Mouse (Mus musculus): ENCODE measurements around the gene Prl3d1.
"Not testable (repeated sequence)": the region's sequence is repeated elsewhere in the genome, so short reads cannot be mapped to it uniquely, and the experiment has no call there.

Gene Prl3d1

DNA sequence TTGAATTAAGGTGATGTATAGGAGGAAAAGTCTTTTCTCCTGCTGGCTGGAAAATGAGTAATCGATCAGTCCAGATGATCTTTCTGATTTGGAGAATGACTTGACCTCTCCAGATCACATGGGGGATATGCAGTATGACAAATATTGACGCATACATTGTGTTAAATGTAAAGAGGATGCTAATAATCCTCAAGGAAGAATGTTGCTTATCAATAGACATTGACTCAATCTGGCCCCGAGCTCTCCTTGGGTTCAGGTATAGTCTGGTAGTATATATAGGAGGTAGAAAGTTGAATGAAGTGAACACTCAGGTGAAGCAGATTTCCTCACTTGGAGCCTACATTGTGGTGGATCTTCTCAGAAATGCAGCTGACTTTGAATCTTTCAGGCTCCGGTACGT, at the start of gene Prl3d1:
Gene Prl3d1, plus strand, starts transcription at position 301 of the 400 bp plus-strand sequence.
- CTCF ChIA-PET: not testable (repeated sequence)

DNA sequence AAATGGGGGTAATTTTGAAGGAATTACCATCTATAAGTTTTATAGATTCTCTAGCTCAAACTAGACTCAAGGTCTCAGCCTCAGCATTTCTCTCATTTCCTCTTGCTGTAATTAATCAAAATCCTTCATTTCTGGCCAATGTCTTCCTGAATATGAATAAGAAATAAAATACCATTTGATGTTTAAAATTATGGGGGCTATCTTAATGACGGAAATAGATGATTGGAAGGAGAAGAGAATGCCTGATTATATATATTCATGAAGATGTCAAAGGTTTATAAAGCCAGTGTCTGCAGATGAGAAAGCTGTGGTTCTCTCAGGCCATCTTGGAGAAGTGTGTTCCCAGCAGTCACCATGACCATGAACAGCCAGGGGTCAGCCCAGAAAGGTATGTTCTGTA, 36.7 kb upstream of the Prl3d1 start, which contains the start of gene Prl:
Gene Prl, plus strand, starts transcription at position 301 of the 400 bp plus-strand sequence.
- CTCF ChIA-PET: no interaction called here

DNA sequence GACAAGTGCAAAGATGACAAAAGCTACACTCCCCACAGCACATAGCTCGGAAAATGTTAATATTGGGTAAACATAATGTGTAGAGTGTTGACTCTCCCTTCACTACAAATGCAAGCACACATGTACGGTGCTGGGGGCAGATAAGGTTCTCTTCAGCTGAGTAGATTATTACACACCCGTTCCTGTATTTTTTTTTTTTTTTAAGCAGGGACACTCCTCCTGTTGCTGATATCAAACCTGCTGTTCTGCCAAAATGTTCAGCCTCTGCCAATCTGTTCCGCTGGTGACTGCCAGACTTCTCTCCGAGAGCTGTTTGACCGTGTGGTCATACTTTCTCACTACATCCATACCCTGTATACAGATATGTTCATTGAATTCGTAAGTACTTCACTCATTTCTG, 34.8 kb upstream of the Prl3d1 start:
- CTCF ChIA-PET: no interaction called here

DNA sequence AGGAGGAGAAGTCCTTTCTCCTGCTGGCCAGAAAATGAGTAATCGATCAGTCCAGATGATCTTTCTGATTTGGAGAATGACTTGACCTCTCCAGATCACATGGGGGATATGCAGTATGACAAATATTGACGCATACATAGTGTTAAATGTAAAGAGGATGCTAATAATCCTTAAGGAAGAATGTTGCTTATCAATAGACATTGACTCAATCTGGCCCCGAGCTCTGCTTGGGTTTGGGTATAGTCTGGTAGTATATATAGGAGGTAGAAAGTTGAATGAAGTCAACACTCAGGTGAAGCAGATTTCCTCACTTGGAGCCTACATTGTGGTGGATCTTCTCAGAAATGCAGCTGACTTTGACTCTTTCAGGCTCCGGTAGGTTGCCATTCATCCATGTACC, 27.4 kb downstream of the Prl3d1 start, which contains the start of gene Prl3d2:
Gene Prl3d2, plus strand, starts transcription at position 301 of the 400 bp plus-strand sequence.
- CTCF ChIA-PET: not testable (repeated sequence)

DNA sequence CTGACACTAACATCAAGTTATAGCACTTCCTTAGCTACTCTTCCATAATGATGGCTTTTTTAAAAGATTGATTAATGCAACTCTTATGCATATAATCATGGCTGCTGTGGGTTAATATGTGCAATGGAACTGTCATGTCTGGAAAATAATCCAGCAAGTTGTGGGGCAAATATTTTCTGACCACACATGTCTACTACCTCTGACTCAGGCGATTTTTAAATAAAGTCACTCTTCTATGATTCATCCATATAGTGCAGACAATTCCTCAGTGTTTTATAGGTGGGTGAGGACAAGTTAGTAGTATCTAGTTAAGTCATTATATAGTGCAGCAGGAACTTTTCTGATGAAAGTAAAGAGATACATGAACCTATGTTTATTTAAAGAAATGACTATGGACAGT, 54.3 kb downstream of the Prl3d1 start:
- CTCF ChIA-PET: no interaction called here

Measured in spleen, embryonic (tissue).